Mouse (Mus musculus) myocyte (in vitro differentiated cells): Measurements from ENCODE around the gene Ggt6. TPM values are rescaled to one million over a fixed set of nuclear protein-coding genes. Genes with fewer than 3 reads are reported as not detected.

Experiments
- H3K27me3 ChIP-seq: one replicate; pipeline ENCODE4 v1.6.1; 2011; ENCODE audit not compliant: control insufficient read depth, insufficient read depth, insufficient read length
- H3K36me3 ChIP-seq: one replicate; pipeline ENCODE4 v1.6.1; 2011; ENCODE audit not compliant: control insufficient read depth, insufficient read depth
- H3K4me2 ChIP-seq: one replicate; pipeline ENCODE4 v1.6.1; 2011; ENCODE audit warnings: low read depth, control low read depth
- H3K4me3 ChIP-seq: one replicate; pipeline ENCODE4 v1.5.1; 2011; ENCODE audit warnings: mild to moderate bottlenecking, control low read depth, moderate library complexity
- H3K79me2 ChIP-seq: one replicate; pipeline ENCODE4 v1.6.1; 2011; ENCODE audit not compliant: control insufficient read depth, insufficient read depth
- H3ac ChIP-seq: one replicate; pipeline ENCODE4 v1.6.1; 2011; ENCODE audit not compliant: control insufficient read depth, insufficient read length
- CEBPB ChIP-seq: IDR thresholded peaks from 2 replicates; pipeline ENCODE4 v1.6.1; 2011; ENCODE audit warnings: mild to moderate bottlenecking, moderate library complexity; ENCODE audit not compliant: poor library complexity, insufficient read depth, severe bottlenecking
- E2F4 ChIP-seq: IDR thresholded peaks from one replicate; pipeline ENCODE4 v1.6.1; 2011; ENCODE audit warnings: mild to moderate bottlenecking, control low read depth, moderate library complexity; ENCODE audit not compliant: insufficient read depth
- MAX ChIP-seq: IDR thresholded peaks from one replicate; pipeline ENCODE4 v1.6.1; 2011; ENCODE audit warnings: low read depth, mild to moderate bottlenecking, control low read depth
- MYOD1 ChIP-seq, 3 experiments: IDR thresholded peaks; one replicate each; pipeline ENCODE4 v1.6.1; 2011; ENCODE audit warnings: control low read depth in 2 of 3, low read depth in 2 of 3, mild to moderate bottlenecking in 2 of 3, moderate library complexity in 1 of 3; ENCODE audit not compliant: insufficient read length in 2 of 3, control insufficient read depth in 1 of 3
- MYOG ChIP-seq, 3 experiments: IDR thresholded peaks; one replicate each; pipeline ENCODE4 v1.6.1; 2011; ENCODE audit warnings: control low read depth in 2 of 3, low read depth in 2 of 3, mild to moderate bottlenecking in 2 of 3; ENCODE audit not compliant: insufficient read length in 2 of 3, control insufficient read depth in 1 of 3, insufficient read depth in 1 of 3
- POLR2A ChIP-seq: IDR thresholded peaks from one replicate; pipeline ENCODE4 v1.6.1; 2011; ENCODE audit warnings: low read depth, mild to moderate bottlenecking, control low read depth, moderate library complexity; ENCODE audit not compliant: insufficient read length
- POLR2AphosphoS2 ChIP-seq: IDR thresholded peaks from one replicate; pipeline ENCODE4 v1.6.1; 2011; ENCODE audit warnings: low read depth, control low read depth; ENCODE audit not compliant: insufficient read length
- REST ChIP-seq: IDR thresholded peaks from one replicate; pipeline ENCODE4 v1.6.1; 2011; ENCODE audit warnings: mild to moderate bottlenecking, control low read depth, moderate library complexity; ENCODE audit not compliant: insufficient read depth, insufficient read length
- SRF ChIP-seq: IDR thresholded peaks from one replicate; pipeline ENCODE4 v1.6.1; 2011; ENCODE audit warnings: low read depth; ENCODE audit not compliant: control insufficient read depth, insufficient read length
- TCF12 ChIP-seq: IDR thresholded peaks from one replicate; pipeline ENCODE4 v1.6.1; 2011; ENCODE audit warnings: mild to moderate bottlenecking, control low read depth; ENCODE audit not compliant: poor library complexity, insufficient read depth, severe bottlenecking
- TCF3 ChIP-seq: IDR thresholded peaks from one replicate; pipeline ENCODE4 v1.6.1; 2011; ENCODE audit warnings: low read depth, control low read depth; ENCODE audit not compliant: insufficient read length
- USF1 ChIP-seq: IDR thresholded peaks from one replicate; pipeline ENCODE4 v1.6.1; 2011; ENCODE audit warnings: low read depth, mild to moderate bottlenecking, control low read depth, moderate library complexity
- polyA plus RNA-seq: library from polyadenylated mRNA; unstranded; fragments of >200 nt; fragmentation: generic; extraction: Trizol; gene quantifications from one replicate; pipeline ENCODE4 v1.2.1, GENCODE M21; 2012; ENCODE audit warnings: missing spikeins

The Ggt6 gene
- polyA plus RNA-seq, 1 experiment: not detected

DNA sequence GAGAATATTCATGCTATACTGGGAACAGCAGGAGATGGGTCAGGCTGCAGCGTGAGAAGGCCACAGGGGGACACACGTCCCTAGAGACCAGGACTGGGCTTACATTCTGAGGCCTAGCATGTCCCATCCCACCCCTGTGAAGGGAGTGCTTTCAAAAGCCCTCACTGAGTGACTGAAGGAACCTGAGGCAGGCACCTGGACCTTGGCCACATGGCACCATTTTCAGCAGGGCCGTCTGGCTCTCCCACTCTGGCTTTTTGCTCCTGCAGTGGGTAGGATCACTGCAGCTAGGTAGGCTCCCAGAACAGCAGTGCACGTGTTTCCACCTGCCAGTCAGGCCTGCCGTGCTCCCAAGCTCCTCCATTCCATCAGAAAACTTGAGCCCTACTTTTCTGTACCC, 33.2 kb downstream of the Ggt6 start:
- Histone ChIP-seq H3K4me2 (no peak overlapping the region), H3K36me3 (no peaks in the 10 kb centered on the region), H3ac (no peak overlapping the region), H3K79me2 (no peaks in the 10 kb centered on the region), H3K4me3 (no peak overlapping the region), H3K27me3 (no peaks in the 10 kb centered on the region)
- TF ChIP-seq TCF3: no peak
- TF ChIP-seq REST: no peak
- no peak for TF ChIP-seq SRF
- no peak for TF ChIP-seq USF1
- no peak for TF ChIP-seq MYOD1 (IDR thresholded peaks at IDR 0.05; ENCODE audit: control insufficient read depth in 1 of 3, insufficient read length in 2 of 3, low read depth in 2 of 3)
- TF ChIP-seq MYOG (IDR thresholded peaks at IDR 0.05; ENCODE audit: control insufficient read depth in 1 of 3, insufficient read depth in 1 of 3, insufficient read length in 2 of 3, low read depth in 2 of 3): no peak
- TF ChIP-seq E2F4: no peak
- TF ChIP-seq TCF12: no peak
- TF ChIP-seq POLR2AphosphoS2: no peak
- TF ChIP-seq POLR2A: no peak
- no peak for TF ChIP-seq CEBPB
- no peak for TF ChIP-seq MAX

DNA sequence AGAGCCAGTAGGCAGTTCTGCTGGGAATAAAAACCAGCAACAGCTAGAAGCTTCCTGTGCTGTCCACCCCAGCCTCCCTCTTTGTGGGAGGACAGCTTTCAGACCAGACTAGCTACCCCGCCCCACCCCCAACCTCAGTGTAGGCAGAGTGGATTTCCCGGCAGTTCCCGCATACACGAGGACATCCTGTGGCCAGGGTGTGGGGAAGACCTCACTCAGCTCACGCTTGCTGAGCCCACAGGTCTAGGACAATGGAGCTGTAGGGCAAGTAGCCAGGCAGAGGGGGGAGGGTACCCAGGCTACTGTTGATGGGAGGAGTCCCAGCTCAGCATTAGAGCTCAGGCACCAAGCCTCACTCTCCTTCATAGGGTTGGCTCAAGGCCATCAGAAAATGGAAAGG, 33.9 kb downstream of the Ggt6 start:
- TF ChIP-seq MYOD1 (IDR thresholded peaks at IDR 0.05; ENCODE audit: control insufficient read depth in 1 of 3, insufficient read length in 2 of 3, low read depth in 2 of 3) (no peak), REST (no peak), USF1 (no peak), TCF12 (no peak), MYOG (IDR thresholded peaks at IDR 0.05; ENCODE audit: control insufficient read depth in 1 of 3, insufficient read depth in 1 of 3, insufficient read length in 2 of 3, low read depth in 2 of 3) (no peak), E2F4 (no peak), MAX (no peak), POLR2AphosphoS2 (no peak), SRF (no peak), TCF3 (no peak), POLR2A (no peak), CEBPB (no peak)
- no peak overlapping the region for H3K4me2 ChIP-seq

DNA sequence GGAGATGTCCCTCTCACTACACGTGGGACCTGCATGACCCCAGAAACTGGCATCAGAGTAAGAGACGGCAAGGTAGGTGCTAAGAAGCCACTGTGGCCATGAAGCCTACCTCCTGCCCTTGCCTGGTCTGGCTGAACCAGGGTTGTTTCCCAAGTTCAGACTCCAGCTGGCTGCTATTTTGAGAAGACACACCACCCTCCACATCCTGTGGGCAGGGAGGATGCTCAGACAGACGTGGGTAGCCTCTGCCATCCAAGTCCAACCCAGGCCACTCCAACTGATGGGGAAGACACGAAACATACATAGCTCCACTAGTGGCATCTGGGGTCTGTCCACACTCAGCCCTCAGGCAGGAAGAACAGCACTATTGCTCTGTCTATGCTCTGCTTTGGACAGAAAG, 34.7 kb downstream of the Ggt6 start:
- H3K27me3 ChIP-seq: no peaks in the 10 kb centered on the region
- H3K79me2 ChIP-seq: no peaks in the 10 kb centered on the region
- TF ChIP-seq SRF (no peak), TCF3 (no peak), MYOD1 (IDR thresholded peaks at IDR 0.05; ENCODE audit: control insufficient read depth in 1 of 3, insufficient read length in 2 of 3, low read depth in 2 of 3) (no peak), E2F4 (no peak), POLR2AphosphoS2 (no peak), CEBPB (no peak), POLR2A (no peak), MAX (no peak), TCF12 (no peak), MYOG (IDR thresholded peaks at IDR 0.05; ENCODE audit: control insufficient read depth in 1 of 3, insufficient read depth in 1 of 3, insufficient read length in 2 of 3, low read depth in 2 of 3) (no peak), USF1 (no peak), REST (no peak)
- no peak overlapping the region for H3K4me3 ChIP-seq
- H3K36me3 ChIP-seq: no peaks in the 10 kb centered on the region
- no peak overlapping the region for H3K4me2 ChIP-seq
- no peak overlapping the region for H3ac ChIP-seq

More for the DNA sequence above, 33.9 kb downstream of the Ggt6 start:
- no peaks in the 10 kb centered on the region for H3K27me3 ChIP-seq
- no peaks in the 10 kb centered on the region for H3K36me3 ChIP-seq
- H3ac ChIP-seq: no peak overlapping the region
- H3K79me2 ChIP-seq: no peaks in the 10 kb centered on the region
- no peak overlapping the region for H3K4me3 ChIP-seq

DNA sequence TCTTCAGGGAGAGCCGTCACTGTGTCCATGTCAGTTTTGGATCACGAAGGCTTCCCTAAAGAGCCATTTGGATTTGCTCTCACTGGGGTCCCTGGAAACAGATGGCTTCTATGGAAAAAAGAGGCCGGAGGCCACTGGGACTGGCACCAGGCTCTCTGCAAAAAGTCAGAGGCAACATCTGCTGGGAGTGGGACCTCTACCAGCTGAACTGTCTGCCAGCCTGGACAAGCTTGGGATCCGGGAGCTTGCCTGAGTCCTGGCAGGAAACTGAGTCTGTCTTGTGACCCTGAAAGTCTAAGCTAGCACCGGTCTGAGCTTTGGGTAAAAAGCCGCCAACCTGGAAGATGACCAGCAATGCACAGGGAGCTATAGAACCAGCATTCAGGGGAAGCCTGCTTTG, 36.1 kb downstream of the Ggt6 start:
- TF ChIP-seq POLR2AphosphoS2: no peak
- no peak for TF ChIP-seq REST
- TF ChIP-seq MYOD1 (IDR thresholded peaks at IDR 0.05; ENCODE audit: control insufficient read depth in 1 of 3, insufficient read length in 2 of 3, low read depth in 2 of 3): no peak
- TF ChIP-seq CEBPB: no peak
- TF ChIP-seq TCF3: no peak
- TF ChIP-seq TCF12: no peak
- no peak for TF ChIP-seq POLR2A
- no peak for TF ChIP-seq MYOG (IDR thresholded peaks at IDR 0.05; ENCODE audit: control insufficient read depth in 1 of 3, insufficient read depth in 1 of 3, insufficient read length in 2 of 3, low read depth in 2 of 3)
- no peak for TF ChIP-seq USF1
- no peak for TF ChIP-seq SRF
- TF ChIP-seq E2F4: no peak
- TF ChIP-seq MAX: no peak
- H3K27me3 ChIP-seq: no peaks in the 10 kb centered on the region
- H3K79me2 ChIP-seq: no peaks in the 10 kb centered on the region
- H3K4me2 ChIP-seq: no peak overlapping the region
- no peak overlapping the region for H3K4me3 ChIP-seq
- no peak overlapping the region for H3ac ChIP-seq
- H3K36me3 ChIP-seq: no peaks in the 10 kb centered on the region
